Mouse (Mus musculus) heart, postnatal 10 days (tissue): ENCODE measurements around the gene Txnrd1. TPM values are rescaled to one million over a fixed set of nuclear protein-coding genes. Genes with fewer than 3 reads are reported as not detected.

Source experiments
- DNase-seq, 2 experiments: peaks; one replicate each; pipeline ENCODE4 v3.0.0; 2021
- intact Hi-C: fragments of 180-260 bp; cut with DNase I; formaldehyde crosslinking; loops from one replicate; pipeline ENCODE4 v1.15.1; 2025
- total RNA-seq, 2 experiments: library from RNA; stranded (reverse); gene quantifications; 2 replicates each; pipeline ENCODE4 v1.2.3; 2021

Txnrd1 gene
- total RNA-seq, 2 experiments from 2014 or later: 51.2 TPM

DNA sequence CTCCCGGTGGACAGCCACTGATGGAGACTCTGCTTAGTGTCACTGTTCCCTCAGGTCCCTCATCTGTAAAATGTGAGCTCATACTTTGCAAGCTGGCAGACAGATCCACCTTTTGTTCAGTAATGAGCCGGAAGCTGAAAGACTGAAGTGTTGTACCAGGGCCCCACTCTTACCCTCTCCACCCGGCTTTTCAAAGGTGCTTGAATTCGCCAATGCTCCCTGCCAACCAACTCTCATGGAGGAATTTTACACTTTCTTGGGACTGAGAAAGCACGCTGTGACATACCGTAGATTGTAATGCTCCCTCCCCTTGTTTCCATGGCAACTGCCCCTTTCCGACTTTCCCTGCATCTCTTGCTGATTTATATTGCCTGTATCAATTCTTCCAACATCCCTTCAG lies 66.8 kb downstream of the Txnrd1 start:
- intact Hi-C loops: loop anchor here (1.0 to 10.0 kb wide), 4 partner anchors 42 to 614 kb away; no protein-coding TSS in a partner anchor
- DNase-seq: no peak

DNA sequence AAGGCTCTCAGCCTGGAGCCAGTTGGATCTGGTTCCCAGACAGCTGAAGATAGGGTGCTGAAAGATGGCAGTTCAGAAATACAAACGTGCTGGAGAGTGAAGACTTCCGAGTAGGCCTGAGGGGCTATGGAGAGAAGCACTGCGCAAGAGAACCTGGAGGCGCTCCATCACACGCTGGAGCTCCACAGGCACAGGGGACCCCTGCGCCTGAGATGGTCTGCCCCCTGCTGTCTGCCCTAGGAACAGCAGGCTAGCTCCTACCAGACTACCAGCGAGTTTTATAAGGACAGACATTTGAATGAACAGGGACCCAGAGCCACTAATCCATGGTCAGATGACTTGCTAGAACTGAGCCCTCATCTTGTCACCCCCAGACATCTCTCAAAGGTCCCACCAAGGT lies 67.7 kb downstream of the Txnrd1 start:
- intact Hi-C loops: loop anchor here (1.0 to 10.0 kb wide), 4 partner anchors 43 to 613 kb away; no protein-coding TSS in a partner anchor
- peak; percentile 89 to 94 for DNase-seq

DNA sequence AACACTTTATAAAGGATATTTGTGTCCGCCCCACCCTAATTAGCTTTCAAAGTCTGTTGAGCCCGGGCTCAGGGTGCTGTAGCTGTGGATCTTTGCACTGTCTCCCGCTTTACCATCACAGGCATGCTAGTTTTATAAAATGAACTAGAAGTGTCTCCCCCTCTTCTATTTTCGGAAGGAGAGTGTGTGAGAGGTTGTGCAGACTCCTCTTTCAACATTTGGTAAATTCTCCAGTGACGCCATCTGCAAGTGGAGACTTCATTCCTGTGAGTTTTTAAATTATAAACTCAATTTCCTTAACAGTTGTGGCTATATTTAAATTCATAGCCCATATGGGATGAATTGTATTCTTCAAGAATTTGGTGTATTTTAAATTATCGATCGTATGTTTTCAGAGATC lies 74.8 kb downstream of the Txnrd1 start:
- no peak for DNase-seq
- intact Hi-C loops: loop anchor here (2.0 to 10.0 kb wide), 3 partner anchors 292 to 869 kb away; no protein-coding TSS in a partner anchor

- DNase-seq: peak; percentile 65 to 82
- intact Hi-C loops: loop anchor here (1.0 to 10.0 kb wide), 4 partner anchors 291 to 868 kb away; no protein-coding TSS in a partner anchor
Observed at GRCm38 (mm10) chr10:82909382-82909781, 75.6 kb downstream of the Txnrd1 start.

- intact Hi-C loops: loop anchor here (2.0 to 5.0 kb wide), 3 partner anchors 187 to 445 kb away; no protein-coding TSS in a partner anchor
- DNase-seq: no peak
Observed at GRCm38 (mm10) chr10:82910198-82910597, 76.4 kb downstream of the Txnrd1 start.

GRCm38 (mm10) chr10:82913238-82913637 lies 79.5 kb downstream of the Txnrd1 start:
- intact Hi-C loops: loop anchor here (5.0 kb wide), 2 partner anchors 184 to 269 kb away; no protein-coding TSS in a partner anchor
- DNase-seq: no peak

GRCm38 (mm10) chr10:82913772-82914171 lies 80.0 kb downstream of the Txnrd1 start:
- no peak for DNase-seq
- intact Hi-C loops: loop anchor here (5.0 kb wide), 2 partner anchors 184 to 269 kb away; no protein-coding TSS in a partner anchor

DNA sequence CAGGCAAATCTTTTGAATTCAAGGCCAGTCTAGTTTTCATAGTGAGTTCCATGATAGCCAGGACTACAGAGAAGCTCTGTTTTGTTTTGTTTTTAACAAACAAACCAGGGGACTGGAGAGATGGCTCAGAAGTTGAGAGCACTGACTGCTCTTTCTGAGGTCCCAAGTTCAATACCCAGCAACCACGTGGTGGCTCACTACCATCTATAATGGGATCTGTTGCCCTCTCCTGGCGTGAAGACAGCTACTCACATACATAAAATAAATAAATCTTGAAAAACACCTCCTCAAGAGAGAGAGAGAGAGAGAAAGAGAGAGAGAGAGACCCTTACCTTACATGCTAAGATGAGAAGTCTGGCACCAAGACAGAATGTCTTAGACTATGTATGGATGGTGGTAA lies 84.9 kb downstream of the Txnrd1 start:
- intact Hi-C loops: no loop called here
- DNase-seq: no peak

- intact Hi-C loops: no loop called here
- no peak for DNase-seq
Observed at GRCm38 (mm10) chr10:82919404-82919980, 85.7 kb downstream of the Txnrd1 start.

- intact Hi-C loops: no loop called here
- DNase-seq: no peak
Observed at GRCm38 (mm10) chr10:82923547-82923946, 89.8 kb downstream of the Txnrd1 start.

GRCm38 (mm10) chr10:82924750-82925149 lies 91.0 kb downstream of the Txnrd1 start:
- intact Hi-C loops: no loop called here
- no peak for DNase-seq

DNA sequence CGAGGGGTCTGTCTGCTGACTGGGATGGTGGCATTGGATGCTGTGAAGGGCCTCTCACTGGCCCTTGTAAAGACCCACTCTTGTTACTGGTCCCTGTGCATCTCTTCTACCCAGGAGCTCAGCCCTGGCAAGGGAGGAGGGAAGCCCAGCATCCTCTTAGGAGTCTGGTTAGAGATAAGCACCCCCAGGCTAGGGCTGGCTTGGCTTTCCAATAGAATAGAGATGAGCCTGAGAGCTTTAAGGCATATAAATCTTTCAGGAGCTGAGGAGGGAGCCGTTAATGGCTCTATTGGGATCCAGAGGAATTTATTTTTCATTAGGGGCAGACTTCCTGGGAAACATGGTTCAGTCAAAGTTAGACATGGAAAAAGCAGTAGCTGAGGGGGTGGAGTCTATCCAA lies 91.9 kb downstream of the Txnrd1 start:
- intact Hi-C loops: no loop called here
- no peak for DNase-seq

- intact Hi-C loops: no loop called here
- DNase-seq: no peak
Observed at GRCm38 (mm10) chr10:82935018-82935633, 101.4 kb downstream of the Txnrd1 start.

DNA sequence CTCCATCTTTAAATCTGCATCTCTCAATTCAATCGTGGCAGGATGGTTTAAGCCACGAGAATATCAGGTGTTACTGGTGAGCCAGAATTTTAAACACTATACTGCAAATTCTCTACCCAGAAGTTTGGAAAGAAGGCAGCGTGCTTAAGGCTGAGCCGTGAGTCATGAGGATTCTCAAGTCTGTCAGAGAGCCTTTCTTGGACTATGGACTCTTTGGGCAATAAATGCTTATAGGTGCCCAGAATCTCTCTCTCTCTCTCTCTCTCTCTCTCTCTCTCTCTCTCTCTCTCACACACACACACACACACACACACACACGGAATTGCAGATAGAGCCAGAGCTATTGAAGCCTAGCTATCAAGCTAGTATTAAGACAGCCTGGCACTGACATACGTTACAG lies 102.0 kb downstream of the Txnrd1 start:
- intact Hi-C loops: no loop called here

More for the DNA sequence above, 102.0 kb downstream of the Txnrd1 start:
- no peak for DNase-seq

Other genes with a start within 250 kb of the Txnrd1 start
- gene 1190007I07Rik, start 210.7 kb upstream of the Txnrd1 start, total RNA-seq: 10 to 100 TPM; 24.2 to 25.0 TPM
- 10 to 100 TPM; 31.2 to 32.5 TPM for gene Tdg, start 204.1 kb upstream of the Txnrd1 start, total RNA-seq
- gene Glt8d2, start 143.3 kb upstream of the Txnrd1 start, total RNA-seq: 1 to 10 TPM; 3.4 to 3.6 TPM
- 10 to 100 TPM; 30.1 to 38.4 TPM for gene Hcfc2, start 137.8 kb upstream of the Txnrd1 start, total RNA-seq
- 10 to 100 TPM; 18.4 to 19.9 TPM for gene Nfyb, start 69.8 kb upstream of the Txnrd1 start, total RNA-seq
- 1 to 10 TPM in 1 of 2 experiments, under 1 TPM in 1; 0.60 to 1.8 TPM for gene Eid3, start 32.7 kb downstream of the Txnrd1 start, total RNA-seq
- gene Chst11, start 151.5 kb downstream of the Txnrd1 start, total RNA-seq: 1 to 10 TPM; 3.7 to 5.8 TPM